ENCODE assay signal across 21 mouse cellular contexts in genomic region chr16:20238646-20239045, GRCm38 (mm10). TPM values are rescaled to one million over a fixed set of nuclear protein-coding genes. Genes with fewer than 3 reads are reported as not detected.
"Had no signal": no experiment of that assay in that cellular context is flagged by ENCODE, and none has a peak within 500 bp of the region (broad histone marks: within the 10 kb centered on the region; RNA-seq: fewer than 3 reads in every experiment).

No protein-coding gene starts in this region.

- H3K27ac ChIP-seq: kidney, embryonic 15.5 days; limb, embryonic 13.5 days; liver, embryonic 12.5 days; liver, embryonic 15.5 days; lung, embryonic 15.5 days; midbrain, embryonic 10.5 days; stomach, embryonic 15.5 days had no signal

- H3K9me3 ChIP-seq: kidney, embryonic 15.5 days; limb, embryonic 13.5 days; liver, embryonic 12.5 days; liver, embryonic 15.5 days; lung, embryonic 15.5 days; midbrain, embryonic 10.5 days; stomach, embryonic 15.5 days had no signal

- DNase-seq: kidney, adult 11 months; kidney, adult 8-10 months; kidney, postnatal 10 days; kidney, postnatal 36 days; left cerebral cortex, postnatal 4 days; liver; lung, adult 18-20 months; lung, postnatal 10 days; lung, postnatal 36 days; midbrain, embryonic 14.5 days; retina, postnatal 1 day; right cerebral cortex, postnatal 25 days; spleen, adult 18-20 months; thymus, postnatal 25 days had no signal

- H3K4me2 ChIP-seq: kidney, embryonic 15.5 days; limb, embryonic 13.5 days; liver, embryonic 12.5 days; liver, embryonic 15.5 days; lung, embryonic 15.5 days; stomach, embryonic 15.5 days had no signal

- H3K36me3 ChIP-seq: liver, embryonic 12.5 days; liver, embryonic 15.5 days had no signal

- H3K4me1 ChIP-seq: limb, embryonic 13.5 days had no signal

- H3K9ac ChIP-seq: kidney, embryonic 15.5 days; limb, embryonic 13.5 days; liver, embryonic 12.5 days; liver, embryonic 15.5 days; lung, embryonic 15.5 days; stomach, embryonic 15.5 days had no signal

- H3K4me3 ChIP-seq: kidney, embryonic 15.5 days; limb, embryonic 13.5 days; liver, embryonic 12.5 days; liver, embryonic 15.5 days; lung, embryonic 15.5 days; midbrain, embryonic 10.5 days; stomach, embryonic 15.5 days had no signal

- H3K27me3 ChIP-seq: limb, embryonic 13.5 days; stomach, embryonic 15.5 days had no signal

- ATAC-seq: liver, embryonic 12.5 days had no signal

RNA-seq across cellular contexts. Expression of gene Map6d1, which starts 2.5 kb away (rescaled TPM):
- polyA plus RNA-seq: liver, embryonic 15.5 days had no signal
